In the genomic region with DNA sequence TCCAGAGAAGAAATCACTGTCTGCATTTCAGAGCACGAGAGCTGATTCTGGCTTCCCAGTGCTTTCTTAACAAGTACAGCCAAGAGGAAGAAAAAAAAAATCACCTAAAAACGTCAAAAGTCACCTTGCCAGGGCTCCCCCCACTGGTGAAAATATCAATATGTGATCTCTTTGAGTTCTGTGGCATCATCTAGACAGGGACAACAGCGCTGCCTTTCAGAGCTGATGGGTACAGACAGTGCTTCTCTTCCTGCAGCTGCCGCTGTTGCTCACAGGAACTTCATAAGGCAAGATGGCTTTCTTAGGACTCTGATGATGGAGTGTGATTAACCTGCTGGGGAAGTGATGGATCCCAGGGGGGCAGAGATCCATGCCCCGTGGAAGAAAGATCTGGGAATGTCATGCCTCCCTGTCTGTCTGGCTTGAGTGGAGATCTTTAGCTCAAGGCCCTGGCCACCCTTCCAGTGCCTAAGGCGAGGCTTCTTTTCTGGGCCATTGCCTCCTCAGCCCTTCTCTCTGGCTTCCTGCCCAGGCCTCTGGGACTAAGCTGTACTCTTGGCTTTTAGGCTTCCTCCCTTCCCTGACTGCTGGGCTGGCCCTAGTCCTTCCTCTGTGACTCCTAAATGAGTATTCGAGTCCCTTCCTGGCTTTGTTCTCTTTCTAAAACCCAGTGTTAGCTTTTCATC, we compare ENCODE assay signal across 9 mouse cellular contexts.
A peak's percentile ranks its signal among the peaks of the same experiment; 100 is the strongest.
DNase-seq lines count a peak whose midpoint lies in the region; TF ChIP-seq lines count a peak whose summit lies in the region.
"Had no signal": no experiment of that assay in that cellular context is flagged by ENCODE, and none has a peak within 500 bp of the region (broad histone marks: within the 10 kb centered on the region; RNA-seq: fewer than 3 reads in every experiment).

No protein-coding gene starts in this region.

- peak; percentile 69 for TF ChIP-seq CTCF in layer of hippocampus, adult 2 months (conservative IDR thresholded peaks at IDR 0.05)

- H3K4me3 ChIP-seq in layer of hippocampus, adult 2 months: no peak overlapping the region
- H3K4me3 ChIP-seq: heart, adult 2 months had no signal

- H3K27ac ChIP-seq in layer of hippocampus, adult 2 months: no peak overlapping the region
- H3K27ac ChIP-seq: heart, adult 2 months had no signal

- DNase-seq in adrenal gland, adult 2 months: peak; percentile 5
- no peak for DNase-seq in adrenal gland, postnatal 4 days (ENCODE audit: low spot score in 2 of 2)
- peak in 1 of 2 experiments; percentile 18 for DNase-seq in layer of hippocampus, adult 2 months (ENCODE audit: low spot score in 2 of 2)
- no peak for DNase-seq in layer of hippocampus, postnatal 25 days (ENCODE audit: extremely low spot score in 1 of 2, low spot score in 1 of 2)
- peak; percentile 71 to 72 for DNase-seq in cerebellum, postnatal 14 days
- peak; percentile 16 to 38 for DNase-seq in lung, postnatal 4 days
- DNase-seq in T-cell, adult 2 months (ENCODE audit: low spot score): no peak
- DNase-seq in spleen, adult 18-20 months: no peak

Comparison
In these comparisons a context has a peak if more than half of its experiments do, and no peak if none do; other contexts are left out.
1. DNase-seq: peak in adrenal gland, adult 2 months (single experiment), cerebellum, postnatal 14 days (2 of 2) and lung, postnatal 4 days (2 of 2); none in adrenal gland, postnatal 4 days (0 of 2), layer of hippocampus, postnatal 25 days (0 of 2), T-cell, adult 2 months (single experiment) and spleen, adult 18-20 months (0 of 2).